Mouse (Mus musculus) embryonic stem cell, embryonic (primary cell): ENCODE data around the gene Crim1.
"Not testable (repeated sequence)": the region's sequence is repeated elsewhere in the genome, so short reads cannot be mapped to it uniquely, and the experiment has no call there.

ENCODE experiments used
- CTCF ChIA-PET, 4 experiments: fragments of 300-600 bp in 2 of 4; fragments of 350-600 bp in 2 of 4; sonication (Branson Sonifier 250); formaldehyde crosslinking; loops; one replicate each; lab custom pipeline; 2022; ENCODE audit warnings: inconsistent platforms in 2 of 4; lab: Charles Lee
- POLR2A ChIA-PET, 4 experiments: fragments of 300-600 bp in 2 of 4; fragments of 350-600 bp in 2 of 4; sonication (Branson Sonifier 250); formaldehyde crosslinking; loops; one replicate each; lab custom pipeline; 2022; ENCODE audit warnings: antibody characterized with exemption in 4 of 4, inconsistent platforms in 1 of 4; lab: Charles Lee

Crim1 gene

DNA sequence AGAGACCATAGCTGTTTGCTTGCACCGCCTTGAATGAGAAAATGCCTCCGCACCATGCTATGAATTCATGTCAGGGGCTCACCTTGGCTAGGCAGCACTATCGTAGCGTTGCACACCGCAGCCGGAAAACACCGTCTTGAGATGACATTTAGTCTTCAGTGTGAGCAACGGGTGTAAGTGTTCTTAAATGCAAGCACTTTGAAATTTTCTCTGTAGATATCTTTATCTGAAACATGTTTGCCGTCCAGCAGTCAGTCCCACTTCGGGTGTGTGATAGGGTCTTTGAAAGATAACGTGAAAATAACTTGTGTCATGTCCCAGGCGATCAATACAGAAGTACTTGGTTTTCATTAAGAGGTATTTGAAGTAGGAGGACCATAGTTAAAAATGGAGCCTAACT lies 36.1 kb downstream of the Crim1 start:
- POLR2A ChIA-PET: no interaction called here
- CTCF ChIA-PET: interaction anchor here in 1 of 4 experiments (0.6 kb wide), 1 partner anchor 13 kb away, joined by 3 read pairs; no protein-coding TSS in a partner anchor

DNA sequence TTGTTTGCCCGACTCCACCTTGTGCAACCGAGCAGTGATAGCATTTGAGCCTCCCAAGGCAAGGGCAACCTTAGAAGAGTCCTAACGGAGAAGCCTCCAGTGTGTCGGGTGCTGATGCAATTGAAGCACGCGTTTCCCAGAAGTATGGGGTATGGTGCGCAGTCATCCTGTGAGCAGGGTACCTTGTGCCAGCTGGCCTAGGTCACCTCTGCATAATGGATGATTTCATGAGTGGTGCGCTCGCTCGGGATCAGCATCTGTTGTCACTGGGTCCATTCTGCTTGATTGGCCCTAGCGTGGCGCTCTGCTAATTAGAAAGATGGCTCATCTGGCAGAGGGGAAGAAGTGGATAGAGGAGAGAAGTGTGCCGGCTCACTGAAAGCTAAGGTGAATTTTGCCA lies 37.9 kb downstream of the Crim1 start:
- ChIA-PET POLR2A (interaction anchor here in 1 of 4 experiments (0.5 to 1.1 kb wide), 2 partner anchors 10 to 14 kb away, joined by 3 read pairs; no protein-coding TSS in a partner anchor), CTCF (no interaction called here)

DNA sequence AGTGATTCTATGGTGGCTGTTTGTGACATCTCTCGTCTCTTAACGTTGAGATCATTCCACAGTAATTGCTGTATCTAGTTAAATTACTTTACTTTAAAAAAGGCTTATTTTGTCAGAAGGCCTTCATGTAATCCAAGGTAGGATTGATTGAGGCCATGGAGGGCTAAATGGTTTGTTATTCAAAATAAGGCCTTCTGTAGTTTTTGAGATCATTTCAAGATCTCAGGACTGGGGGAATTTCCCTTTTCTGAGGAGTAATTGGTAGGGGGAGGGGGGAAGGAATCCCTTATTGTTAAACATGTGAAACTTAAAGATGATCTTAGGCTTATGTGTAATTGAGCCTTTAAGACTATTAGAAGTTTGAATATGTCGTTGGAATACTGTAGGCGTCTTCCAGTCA lies 40.1 kb downstream of the Crim1 start:
- POLR2A ChIA-PET: no interaction called here

DNA sequence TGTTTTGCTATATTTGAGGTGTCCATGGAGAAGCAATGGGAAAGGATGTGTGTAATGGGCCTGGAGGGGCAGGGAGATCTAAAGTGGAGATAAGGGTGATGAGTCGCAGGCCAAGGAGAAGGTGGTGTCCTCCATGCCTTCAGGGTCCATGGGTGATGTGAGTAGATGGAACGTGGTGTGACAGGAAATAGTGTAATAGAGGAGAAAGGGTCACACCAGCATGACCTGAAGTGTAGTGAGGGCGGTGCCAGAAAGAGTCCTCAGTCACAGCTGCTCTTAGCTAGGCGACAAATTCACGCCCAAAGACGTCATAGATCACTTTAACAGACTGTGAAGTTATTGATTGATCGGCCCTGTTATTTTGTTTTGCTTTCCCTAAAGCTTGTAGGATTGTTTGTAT lies 41.2 kb downstream of the Crim1 start:
- ChIA-PET CTCF (no interaction called here), POLR2A (no interaction called here)

More for the DNA sequence above, 40.1 kb downstream of the Crim1 start:
- CTCF ChIA-PET: interaction anchor here in 1 of 4 experiments (0.5 kb wide), 1 partner anchor 268 kb away, joined by 3 read pairs; the partner anchor contains the start of gene Vit

DNA sequence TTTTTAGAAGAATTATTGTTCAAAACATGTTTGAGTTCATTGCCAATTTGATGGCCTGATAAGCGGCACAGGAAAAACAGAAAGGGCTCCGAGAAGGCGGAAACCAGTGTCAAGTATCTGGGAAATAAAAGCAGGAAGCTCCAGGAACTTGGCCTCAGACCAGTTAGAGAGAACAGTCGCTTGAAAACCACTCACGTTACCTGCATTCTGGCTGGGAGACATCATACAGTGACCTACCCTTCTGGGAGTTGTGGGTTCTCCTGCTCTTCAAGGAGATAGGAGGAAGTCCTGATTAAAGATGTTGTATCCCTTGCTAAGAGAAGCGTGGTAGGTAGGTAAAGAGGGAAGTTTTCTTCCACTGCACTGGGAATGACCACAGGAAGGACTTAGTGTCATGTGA lies 44.7 kb downstream of the Crim1 start:
- ChIA-PET CTCF (no interaction called here), POLR2A (no interaction called here)

DNA sequence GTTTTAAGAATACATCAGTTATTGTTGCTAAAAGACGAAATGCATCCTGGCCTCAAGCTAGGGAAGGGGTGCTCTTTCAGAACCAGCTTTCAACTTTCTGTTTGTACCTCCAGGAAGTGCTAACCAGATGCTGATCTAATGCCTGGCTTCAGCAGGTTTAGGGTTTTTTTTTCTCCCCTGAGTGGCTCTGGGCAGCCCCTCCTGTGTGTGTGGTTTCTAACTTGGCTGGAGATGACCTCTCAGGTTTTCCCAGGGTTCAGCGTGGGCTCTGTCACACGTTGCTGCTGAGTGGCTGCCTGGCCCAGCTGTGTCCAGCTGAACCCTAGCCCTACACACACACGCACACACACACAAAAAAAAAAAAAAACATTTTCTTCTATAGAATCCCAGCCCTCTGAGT lies 45.4 kb downstream of the Crim1 start:
- POLR2A ChIA-PET: no interaction called here
- CTCF ChIA-PET: interaction anchor here in 1 of 4 experiments (0.6 to 0.7 kb wide), 2 partner anchors 86 to 185 kb away, joined by 4 read pairs; no protein-coding TSS in a partner anchor

DNA sequence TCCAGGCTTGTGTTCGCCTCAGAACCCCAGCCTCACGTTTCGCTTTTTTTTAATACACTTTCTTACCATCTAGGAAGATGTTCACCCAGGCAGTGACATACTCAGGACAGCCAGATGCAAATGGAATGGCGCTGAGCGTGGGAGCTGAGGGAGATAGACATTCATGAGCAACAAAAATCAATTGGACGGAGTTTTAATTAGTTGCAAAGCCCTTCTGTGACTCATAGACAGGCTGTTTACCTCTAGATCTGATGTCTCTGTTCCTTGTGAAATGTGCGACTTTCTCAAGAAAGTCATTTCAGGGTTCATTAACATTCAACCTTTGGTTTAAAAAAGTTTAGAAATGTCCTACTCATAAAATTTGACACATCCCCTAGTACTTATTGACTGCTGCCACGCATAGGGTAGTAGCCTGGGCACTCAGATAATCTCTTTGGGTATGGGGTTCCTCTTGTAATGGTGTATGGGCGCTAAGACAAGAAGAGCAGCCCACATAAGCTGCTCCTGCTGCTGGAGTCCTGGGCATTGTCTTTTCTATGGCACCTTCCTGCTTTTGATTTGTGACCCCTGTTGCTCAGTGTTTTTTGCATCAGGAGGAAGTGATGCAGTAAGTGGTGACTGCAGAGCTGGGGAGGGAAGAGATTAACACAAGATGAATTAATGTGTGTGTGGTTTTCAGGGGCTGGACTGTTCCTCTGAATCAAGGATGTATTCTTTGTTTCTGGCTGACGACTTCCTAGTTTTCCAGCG lies 46.8 kb downstream of the Crim1 start:
- ChIA-PET CTCF (interaction anchor here in 1 of 4 experiments (0.6 kb wide), 1 partner anchor 68 kb away, joined by 4 read pairs; no protein-coding TSS in a partner anchor), POLR2A (interaction anchor here in 1 of 4 experiments (0.6 kb wide), 1 partner anchor 37 kb away, joined by 3 read pairs; no protein-coding TSS in a partner anchor)

DNA sequence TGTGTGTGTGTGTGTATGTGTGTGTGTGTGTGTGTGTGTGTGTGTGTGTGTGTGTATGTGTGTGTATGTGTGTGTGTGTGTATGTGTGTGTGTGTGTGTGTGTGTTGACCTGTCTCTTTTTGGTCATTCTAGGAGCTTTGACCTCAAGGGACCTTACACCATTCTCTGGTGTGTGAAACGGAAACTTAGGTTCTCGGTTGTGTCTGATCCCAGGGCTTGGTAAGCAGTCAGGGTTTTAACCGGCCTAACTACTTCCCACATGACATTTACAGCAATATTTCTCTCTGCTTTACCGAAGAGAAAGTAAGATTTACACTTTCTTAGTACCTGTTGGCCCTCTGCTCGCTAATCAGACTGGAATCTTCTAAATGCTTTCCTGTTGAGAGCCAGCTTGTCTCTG lies 48.1 kb downstream of the Crim1 start:
- ChIA-PET POLR2A (interaction anchor here in 1 of 4 experiments (0.9 kb wide), 1 partner anchor 10 kb away, joined by 3 read pairs; no protein-coding TSS in a partner anchor), CTCF (no interaction called here)

DNA sequence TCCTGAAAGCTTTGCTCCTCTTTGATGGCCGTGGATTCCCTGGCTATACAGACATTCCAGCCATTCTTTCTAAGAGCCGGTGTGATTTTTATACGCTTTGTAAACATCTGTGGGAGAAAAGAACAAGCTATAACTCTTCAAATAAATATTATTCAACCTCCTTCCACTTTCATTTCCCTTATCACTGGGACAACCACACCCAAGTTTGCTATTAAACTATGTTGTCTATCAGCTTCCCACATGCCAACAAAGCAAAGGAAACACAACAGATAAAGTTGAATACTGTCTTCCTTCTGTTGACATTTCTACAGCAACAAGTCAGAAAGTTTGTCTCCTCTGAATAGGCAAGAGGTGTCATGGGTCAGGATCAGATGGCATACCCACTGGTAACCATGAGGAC lies 48.9 kb downstream of the Crim1 start:
- ChIA-PET POLR2A (interaction anchor here in 2 of 4 experiments (0.6 to 0.9 kb wide), 2 partner anchors 11 to 272 kb away, joined by 3 to 5 read pairs; no protein-coding TSS in a partner anchor), CTCF (interaction anchor here in 2 of 4 experiments (0.6 kb wide), 3 partner anchors 13 to 36 kb away, joined by 3 to 4 read pairs (median 3); no protein-coding TSS in a partner anchor)

DNA sequence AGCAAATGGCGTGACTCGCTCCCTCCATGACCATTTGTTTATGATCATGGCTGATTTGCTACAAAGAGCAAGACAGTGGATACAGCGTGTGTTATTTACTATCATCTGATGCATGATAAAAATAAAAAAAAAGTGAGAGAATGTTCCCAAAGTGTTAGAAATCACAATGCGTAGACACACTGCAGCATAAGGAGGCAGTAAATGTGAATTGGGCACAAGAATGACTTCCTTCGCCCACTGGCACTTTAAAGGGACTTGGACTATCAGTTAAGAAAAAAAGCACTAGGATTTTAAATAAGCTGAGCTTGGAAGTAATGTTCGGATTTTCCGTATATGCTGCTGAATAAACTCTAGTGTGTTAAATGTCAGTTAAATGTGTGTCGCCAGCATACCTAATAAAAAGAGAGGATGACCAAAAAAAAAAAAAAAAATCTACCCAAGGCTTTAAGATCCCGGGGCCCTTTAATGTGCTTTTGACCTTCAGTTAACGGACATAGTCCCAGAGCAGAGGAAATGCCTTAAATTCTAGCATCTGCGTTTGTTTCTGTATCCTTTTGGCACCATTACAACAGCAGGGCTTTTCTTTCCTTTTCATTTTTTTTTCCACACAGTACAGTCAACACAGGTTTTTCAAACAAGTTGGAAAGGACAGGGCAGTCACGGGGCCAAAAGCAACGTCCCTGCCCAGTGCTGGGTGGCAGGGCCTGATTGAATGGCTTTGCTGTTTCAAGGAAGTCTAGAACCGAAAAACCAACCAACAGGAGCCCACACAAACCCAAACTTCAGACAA lies 50.3 kb downstream of the Crim1 start:
- ChIA-PET POLR2A (no interaction called here), CTCF (no interaction called here)

DNA sequence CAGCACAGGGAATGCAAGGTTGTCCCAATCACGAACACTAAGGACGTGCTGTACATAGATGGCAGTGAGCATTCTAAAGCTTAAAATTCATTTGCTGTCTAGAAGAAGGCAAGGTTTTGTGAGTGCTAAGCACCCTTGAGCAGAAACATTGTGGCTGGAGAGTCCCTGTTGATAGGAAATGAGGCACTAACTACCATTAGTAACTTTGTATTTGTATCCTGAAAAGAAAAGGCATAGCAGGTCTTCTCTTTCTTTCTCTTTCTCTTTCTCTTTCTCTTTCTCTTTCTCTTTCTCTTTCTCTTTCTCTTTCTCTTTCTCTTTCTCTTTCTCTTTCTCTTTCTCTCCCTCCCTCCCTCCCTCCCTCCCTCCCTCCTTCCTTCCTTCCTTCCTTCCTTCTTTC lies 53.5 kb downstream of the Crim1 start:
- CTCF ChIA-PET: not testable (repeated sequence)
- POLR2A ChIA-PET: interaction anchor here in 1 of 4 experiments (0.5 kb wide), 1 partner anchor 32 kb away, joined by 3 read pairs; no protein-coding TSS in a partner anchor

DNA sequence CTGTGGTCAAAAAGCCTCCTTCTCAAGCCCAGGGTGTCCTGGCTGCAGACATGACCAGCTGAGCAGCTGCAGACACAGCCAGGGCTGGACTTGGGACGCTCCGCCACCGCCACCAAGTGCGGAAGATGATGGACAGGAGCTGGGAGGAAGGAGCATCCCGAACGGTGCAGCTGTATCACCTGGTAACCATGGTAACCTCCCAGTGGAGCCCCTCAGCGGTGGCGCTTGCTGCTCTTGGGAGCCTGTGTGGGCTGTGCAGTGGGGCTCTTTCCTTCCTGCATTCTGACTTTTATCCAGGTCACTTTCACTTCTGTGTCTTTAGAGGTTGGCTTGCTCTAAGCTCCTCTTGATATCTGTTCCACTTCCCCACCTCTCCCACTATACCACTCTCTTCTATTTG lies 54.2 kb downstream of the Crim1 start:
- ChIA-PET POLR2A (no interaction called here), CTCF (no interaction called here)

DNA sequence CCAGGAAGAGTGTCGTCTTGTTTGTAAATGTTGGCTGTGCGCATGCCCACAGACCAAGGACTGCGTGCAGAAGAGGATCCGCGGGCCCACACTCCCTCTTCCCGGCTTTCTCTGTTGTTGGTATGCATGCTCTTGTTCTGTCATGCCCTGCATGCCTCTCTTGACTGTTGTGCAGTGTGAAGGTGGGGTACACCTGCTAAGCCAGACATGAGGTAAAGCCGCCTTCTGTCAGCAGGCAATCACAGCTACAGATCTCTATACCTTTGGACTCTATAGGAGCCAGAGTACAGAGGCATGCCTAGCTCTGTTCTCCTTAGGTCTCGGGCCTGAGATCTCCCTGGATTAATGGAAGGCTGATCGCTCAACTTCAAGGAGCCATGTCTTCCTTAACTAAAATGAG lies 55.7 kb downstream of the Crim1 start:
- ChIA-PET POLR2A (no interaction called here), CTCF (no interaction called here)

DNA sequence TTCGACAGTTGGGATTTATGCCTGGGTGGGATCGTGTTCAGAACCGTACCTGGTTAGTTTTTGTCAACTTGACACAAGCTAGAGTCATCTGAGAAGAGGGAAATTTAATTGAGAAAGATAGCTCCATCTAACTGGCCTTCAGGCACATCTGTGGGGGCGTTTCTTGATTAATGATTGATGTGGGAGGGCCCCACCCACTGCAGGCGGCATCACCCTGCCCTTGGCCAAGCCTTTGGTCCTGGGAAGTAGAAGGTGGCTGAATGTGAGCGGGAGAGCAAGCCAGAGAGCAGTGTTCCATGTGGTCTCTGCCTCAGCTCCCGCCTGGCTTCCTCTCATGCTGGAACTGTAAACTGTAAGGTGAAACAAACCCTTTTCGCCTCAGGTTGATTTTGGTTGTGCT lies 56.5 kb downstream of the Crim1 start:
- ChIA-PET CTCF (no interaction called here), POLR2A (no interaction called here)

DNA sequence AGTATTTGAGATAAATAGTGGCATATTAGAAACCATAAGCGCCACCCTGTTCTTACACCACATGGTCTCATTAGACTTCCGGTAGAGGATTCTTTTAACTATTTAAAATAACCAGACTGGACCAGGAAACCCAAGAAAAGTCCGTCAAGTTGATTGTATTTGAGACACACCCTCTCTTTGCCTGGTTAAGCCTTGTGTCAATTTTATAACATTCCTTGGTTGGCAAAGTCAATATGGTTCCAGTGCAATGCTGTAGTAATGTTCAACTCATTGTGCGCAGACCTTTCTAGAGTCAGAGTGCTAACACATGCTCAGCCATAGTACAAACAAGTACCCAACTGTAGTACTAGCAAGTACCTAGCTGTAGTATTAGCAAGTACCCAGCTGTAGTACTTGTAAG lies 61.6 kb downstream of the Crim1 start:
- ChIA-PET CTCF (no interaction called here), POLR2A (no interaction called here)

DNA sequence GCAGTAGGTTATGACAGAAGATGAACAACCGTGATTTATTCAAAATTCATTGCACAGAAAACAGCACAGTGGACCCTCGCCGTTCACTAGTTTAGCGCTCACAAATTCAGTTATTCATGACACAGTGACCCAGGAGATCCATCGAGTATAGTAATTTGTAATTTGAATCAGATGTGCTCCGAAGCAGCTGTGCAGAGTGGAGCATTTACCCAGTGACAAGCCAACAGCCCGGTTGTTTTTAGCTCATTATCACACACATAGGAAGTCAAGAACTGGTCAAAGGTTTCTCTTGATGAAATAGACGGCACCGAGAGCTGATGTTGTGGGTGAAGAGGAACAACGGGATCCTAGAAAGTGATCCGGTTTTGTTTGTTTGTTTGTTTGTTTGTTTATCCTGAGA lies 64.1 kb downstream of the Crim1 start:
- ChIA-PET CTCF (interaction anchor here in 1 of 4 experiments (0.6 kb wide), 1 partner anchor 223 kb away, joined by 5 read pairs; no protein-coding TSS in a partner anchor), POLR2A (no interaction called here)

DNA sequence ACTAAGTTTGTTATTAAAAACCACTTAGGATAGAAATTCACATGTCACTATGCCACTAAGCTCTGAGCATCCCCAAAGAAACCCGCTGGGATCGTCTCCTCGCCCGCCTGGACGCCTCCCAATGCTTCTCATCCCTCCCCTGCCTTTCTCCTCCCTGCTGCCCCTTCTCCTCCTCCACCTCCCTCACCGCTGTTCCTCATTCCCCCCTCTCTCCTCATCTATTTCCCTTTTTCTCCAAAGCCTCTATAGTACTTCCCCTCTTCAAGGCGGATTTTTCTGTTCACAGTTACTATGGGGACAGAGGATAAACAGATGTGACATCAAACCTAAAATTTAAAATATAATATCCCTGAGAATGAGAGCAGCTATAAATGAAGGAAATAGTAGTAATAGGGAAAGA lies 65.1 kb downstream of the Crim1 start:
- ChIA-PET POLR2A (no interaction called here), CTCF (no interaction called here)

DNA sequence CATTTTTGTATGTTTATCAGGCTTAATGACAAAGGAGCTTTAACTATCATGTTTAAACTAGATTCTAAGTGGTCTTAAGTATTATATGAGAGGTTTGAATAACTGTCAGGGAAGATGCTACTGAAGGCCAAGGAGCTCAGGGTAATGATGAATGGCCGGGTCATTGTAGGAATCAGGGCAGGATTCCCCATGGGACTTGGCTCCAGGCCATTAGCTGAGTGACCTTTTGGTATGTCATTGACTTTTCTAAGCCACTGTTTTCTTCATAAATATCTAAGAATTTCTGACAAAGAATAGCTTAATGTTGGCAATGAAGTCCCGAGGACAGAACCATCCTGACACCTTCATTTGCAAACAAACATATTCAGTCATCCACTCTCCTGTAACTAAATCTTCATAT lies 66.2 kb downstream of the Crim1 start:
- CTCF ChIA-PET: no interaction called here
- POLR2A ChIA-PET: no interaction called here

DNA sequence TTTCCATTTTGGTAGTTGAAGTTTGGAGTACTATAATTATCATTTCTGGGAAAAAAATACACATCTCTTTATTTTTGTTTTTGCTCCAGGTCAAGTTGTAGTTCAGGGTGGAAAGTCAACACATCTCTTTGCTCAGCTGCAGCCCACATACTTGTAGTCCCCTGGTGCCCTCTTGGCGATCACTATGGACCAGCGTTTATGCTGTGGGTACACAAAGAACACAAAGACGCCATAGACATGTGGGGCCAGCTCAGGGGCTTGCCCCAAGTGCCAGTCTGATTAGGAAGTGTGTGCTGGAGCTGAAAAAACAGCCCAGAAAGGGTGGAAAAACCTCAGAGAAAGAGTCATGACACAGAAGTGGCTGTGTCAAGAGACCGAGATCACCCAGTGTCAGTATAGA lies 68.5 kb downstream of the Crim1 start:
- POLR2A ChIA-PET: no interaction called here
- CTCF ChIA-PET: no interaction called here

DNA sequence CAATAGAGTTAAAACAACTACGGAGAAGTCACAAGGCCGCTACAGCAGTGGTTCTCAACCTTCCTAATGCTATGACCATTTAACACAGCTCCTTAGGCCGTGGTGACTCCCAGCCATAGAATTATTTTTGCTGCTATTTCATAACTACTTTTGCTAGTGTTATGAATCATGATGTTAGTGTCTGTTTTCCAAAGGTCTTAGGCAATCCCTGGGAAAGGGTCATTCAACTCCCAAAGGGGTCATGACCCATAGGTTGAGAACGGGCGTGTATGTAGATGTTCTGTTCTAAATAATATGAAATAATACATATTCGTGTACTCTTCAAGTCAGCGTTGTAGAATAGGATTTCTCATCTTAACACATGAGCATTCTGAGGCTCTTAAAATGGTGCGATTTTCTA lies 69.3 kb downstream of the Crim1 start:
- CTCF ChIA-PET: no interaction called here
- POLR2A ChIA-PET: no interaction called here
